Mouse (Mus musculus): ENCODE results near the gene Dguok. TPM values are rescaled to one million over a fixed set of nuclear protein-coding genes. Genes with fewer than 3 reads are reported as not detected.

The Dguok gene
- polyA plus RNA-seq, 1 experiment from 2014 or later, result 46.5 TPM

- no peak overlapping the region for H3K4me3 ChIP-seq
- peak; percentile 54; the same call in 1 of the 2 replicates for ATAC-seq (ENCODE audit: insufficient number of reproducible peaks, low FRiP score)
- no peaks in the 10 kb centered on the region for H3K36me3 ChIP-seq
- H3K27ac ChIP-seq (ENCODE audit: poor library complexity, severe bottlenecking), result peak overlapping the region; percentile 45; the same call in 1 of the 2 replicates
- peaks cover 25% of the 10 kb centered on the region for H3K4me1 ChIP-seq (replicated peaks)
- no peaks in the 10 kb centered on the region for H3K27me3 ChIP-seq (replicated peaks)
- 14% methylated on average over 6 of the region's 6 CpGs for WGBS
- H3K9ac ChIP-seq, result no peak overlapping the region
- H3K4me2 ChIP-seq, result no peak overlapping the region
- H3K9me3 ChIP-seq (replicated peaks), result no peaks in the 10 kb centered on the region; the same call in 1 of the 2 replicates
Observed at GRCm38 (mm10) chr6:83521784-83522183, 15.0 kb upstream of the Dguok start.

GRCm38 (mm10) chr6:83518637-83519036 is 11.9 kb upstream of the Dguok start:
- 76% methylated on average over 3 of the region's 3 CpGs for WGBS
- Histone ChIP-seq H3K36me3 (no peaks in the 10 kb centered on the region), H3K27me3 (replicated peaks) (no peaks in the 10 kb centered on the region), H3K9me3 (replicated peaks) (no peaks in the 10 kb centered on the region; the same call in 1 of the 2 replicates), H3K4me3 (no peak overlapping the region), H3K27ac (ENCODE audit: poor library complexity, severe bottlenecking) (no peak overlapping the region), H3K4me1 (replicated peaks) (peaks cover 20% of the 10 kb centered on the region), H3K9ac (no peak overlapping the region), H3K4me2 (no peak overlapping the region)
- no peak for ATAC-seq (ENCODE audit: insufficient number of reproducible peaks, low FRiP score)

- H3K36me3 ChIP-seq, result no peaks in the 10 kb centered on the region
- H3K27me3 ChIP-seq (replicated peaks), result no peaks in the 10 kb centered on the region
- no peaks in the 10 kb centered on the region for H3K4me1 ChIP-seq (replicated peaks)
- no peak for ATAC-seq (ENCODE audit: insufficient number of reproducible peaks, low FRiP score)
- WGBS, result 69% methylated on average over 3 of the region's 3 CpGs
- H3K4me3 ChIP-seq, result no peak overlapping the region
- no peak overlapping the region for H3K9ac ChIP-seq
- H3K27ac ChIP-seq (ENCODE audit: poor library complexity, severe bottlenecking), result no peak overlapping the region
- H3K9me3 ChIP-seq (replicated peaks), result no peaks in the 10 kb centered on the region; the same call in 1 of the 2 replicates
- H3K4me2 ChIP-seq, result no peak overlapping the region
Observed at GRCm38 (mm10) chr6:83515172-83515571, 8.4 kb upstream of the Dguok start.

GRCm38 (mm10) chr6:83512495-83512894 is 5.7 kb upstream of the Dguok start:
- no peaks in the 10 kb centered on the region; the same call in 1 of the 2 replicates for H3K27me3 ChIP-seq (replicated peaks)
- no peak overlapping the region for H3K27ac ChIP-seq (ENCODE audit: poor library complexity, severe bottlenecking)
- H3K9me3 ChIP-seq (replicated peaks), result no peaks in the 10 kb centered on the region
- WGBS, result 36% methylated on average over 1 of the region's 1 CpGs
- no peak for ATAC-seq (ENCODE audit: insufficient number of reproducible peaks, low FRiP score)
- no peaks in the 10 kb centered on the region for H3K36me3 ChIP-seq
- H3K4me2 ChIP-seq, result no peak overlapping the region
- no peak overlapping the region for H3K9ac ChIP-seq
- 0 out of 2 replicates have a peak, but pooled peaks cover 2% of the 10 kb centered on the region for H3K4me1 ChIP-seq (replicated peaks)
- no peak overlapping the region for H3K4me3 ChIP-seq

GRCm38 (mm10) chr6:83510210-83510609 is 3.4 kb upstream of the Dguok start:
- Histone ChIP-seq H3K4me3 (no peak overlapping the region), H3K9ac (peak overlapping the region; percentile 50; the same call in 1 of the 2 replicates), H3K36me3 (no peaks in the 10 kb centered on the region), H3K4me1 (replicated peaks) (peaks cover 10% of the 10 kb centered on the region), H3K9me3 (replicated peaks) (no peaks in the 10 kb centered on the region), H3K27ac (ENCODE audit: poor library complexity, severe bottlenecking) (no peak overlapping the region), H3K27me3 (replicated peaks) (no peaks in the 10 kb centered on the region; the same call in 1 of the 2 replicates), H3K4me2 (no peak overlapping the region)
- no peak for ATAC-seq (ENCODE audit: insufficient number of reproducible peaks, low FRiP score)
- WGBS, result 67% methylated on average over 2 of the region's 2 CpGs

GRCm38 (mm10) chr6:83509442-83509841 is 2.7 kb upstream of the Dguok start:
- H3K9ac ChIP-seq, result no peak overlapping the region
- no peak overlapping the region for H3K4me3 ChIP-seq
- no peaks in the 10 kb centered on the region for H3K9me3 ChIP-seq (replicated peaks)
- H3K27me3 ChIP-seq (replicated peaks), result no peaks in the 10 kb centered on the region; the same call in 1 of the 2 replicates
- peaks cover 12% of the 10 kb centered on the region for H3K4me1 ChIP-seq (replicated peaks)
- no peak overlapping the region for H3K4me2 ChIP-seq
- H3K27ac ChIP-seq (ENCODE audit: poor library complexity, severe bottlenecking), result no peak overlapping the region
- no peaks in the 10 kb centered on the region for H3K36me3 ChIP-seq
- WGBS, result 39% methylated on average over 8 of the region's 8 CpGs
- ATAC-seq (ENCODE audit: insufficient number of reproducible peaks, low FRiP score), result no peak

- Histone ChIP-seq H3K27ac (ENCODE audit: poor library complexity, severe bottlenecking) (peak overlapping the region; percentile 99), H3K4me3 (peak overlapping the region; percentile 96), H3K4me2 (peak overlapping the region; percentile 75), H3K9me3 (replicated peaks) (no peaks in the 10 kb centered on the region), H3K4me1 (replicated peaks) (peaks cover 22% of the 10 kb centered on the region), H3K36me3 (peaks cover 3% of the 10 kb centered on the region; the same call in 1 of the 2 replicates), H3K9ac (peak overlapping the region; percentile 52), H3K27me3 (replicated peaks) (no peaks in the 10 kb centered on the region; the same call in 1 of the 2 replicates)
- ATAC-seq (ENCODE audit: insufficient number of reproducible peaks, low FRiP score), result peak; percentile 5
- 32% methylated on average over 6 of the region's 6 CpGs for WGBS
Observed at GRCm38 (mm10) chr6:83507168-83507546, 388 bp upstream of the Dguok start.

GRCm38 (mm10) chr6:83505554-83505953 is 1.2 kb downstream of the Dguok start:
- no peak overlapping the region for H3K27ac ChIP-seq (ENCODE audit: poor library complexity, severe bottlenecking)
- H3K9ac ChIP-seq, result peak overlapping the region; percentile 91
- peaks cover 3% of the 10 kb centered on the region for H3K36me3 ChIP-seq
- H3K4me2 ChIP-seq, result peak overlapping the region; percentile 75
- 72% methylated on average over 4 of the region's 4 CpGs for WGBS
- no peaks in the 10 kb centered on the region; the same call in 1 of the 2 replicates for H3K27me3 ChIP-seq (replicated peaks)
- H3K9me3 ChIP-seq (replicated peaks), result peaks cover under 1% of the 10 kb centered on the region
- ATAC-seq (ENCODE audit: insufficient number of reproducible peaks, low FRiP score), result no peak
- peak overlapping the region; percentile 96 for H3K4me3 ChIP-seq
- H3K4me1 ChIP-seq (replicated peaks), result peaks cover 26% of the 10 kb centered on the region

GRCm38 (mm10) chr6:83503361-83503760 is 3.4 kb downstream of the Dguok start:
- Histone ChIP-seq H3K4me1 (replicated peaks) (peaks cover 26% of the 10 kb centered on the region), H3K27ac (ENCODE audit: poor library complexity, severe bottlenecking) (no peak overlapping the region), H3K36me3 (peaks cover 15% of the 10 kb centered on the region), H3K9me3 (replicated peaks) (peaks cover 4% of the 10 kb centered on the region), H3K4me2 (no peak overlapping the region), H3K4me3 (no peak overlapping the region), H3K27me3 (replicated peaks) (no peaks in the 10 kb centered on the region; the same call in 1 of the 2 replicates), H3K9ac (no peak overlapping the region)
- 81% methylated on average over 3 of the region's 3 CpGs for WGBS
- no peak for ATAC-seq (ENCODE audit: insufficient number of reproducible peaks, low FRiP score)

- Histone ChIP-seq H3K36me3 (peaks cover 17% of the 10 kb centered on the region), H3K9ac (no peak overlapping the region), H3K4me1 (replicated peaks) (peaks cover 27% of the 10 kb centered on the region), H3K27me3 (replicated peaks) (no peaks in the 10 kb centered on the region), H3K9me3 (replicated peaks) (peaks cover 4% of the 10 kb centered on the region), H3K4me2 (no peak overlapping the region), H3K4me3 (no peak overlapping the region), H3K27ac (ENCODE audit: poor library complexity, severe bottlenecking) (0 out of 2 replicates have a peak overlapping the region, but pooled peaks have one; percentile 6)
- 82% methylated on average over 3 of the region's 3 CpGs for WGBS
- ATAC-seq (ENCODE audit: insufficient number of reproducible peaks, low FRiP score), result no peak
Observed at GRCm38 (mm10) chr6:83502656-83503055, 4.1 kb downstream of the Dguok start.

- no peak for ATAC-seq (ENCODE audit: insufficient number of reproducible peaks, low FRiP score)
- Histone ChIP-seq H3K27me3 (replicated peaks) (no peaks in the 10 kb centered on the region), H3K36me3 (peaks cover 17% of the 10 kb centered on the region), H3K27ac (ENCODE audit: poor library complexity, severe bottlenecking) (peak overlapping the region; percentile 6; the same call in 1 of the 2 replicates), H3K4me3 (no peak overlapping the region), H3K4me1 (replicated peaks) (peaks cover 28% of the 10 kb centered on the region), H3K4me2 (0 out of 2 replicates have a peak overlapping the region, but pooled peaks have one; percentile 17), H3K9ac (no peak overlapping the region), H3K9me3 (replicated peaks) (peaks cover 4% of the 10 kb centered on the region)
- WGBS, result 62% methylated on average over 9 of the region's 9 CpGs
Observed at GRCm38 (mm10) chr6:83501524-83502310, 5.1 kb downstream of the Dguok start.

All from heart, embryonic 12.5 days (tissue).